Mouse (Mus musculus) lung, adult 2 months (tissue): ENCODE data around the gene Col25a1.

Experiments used
- CTCF ChIP-seq: fragments of 200-500 bp; IDR thresholded peaks from 2 replicates; pipeline ENCODE4 v1.5.1; 2011; ENCODE audit warnings: mild to moderate bottlenecking, low read length, control low read depth; ENCODE audit not compliant: insufficient read depth
- POLR2A ChIP-seq: fragments of 200-500 bp; IDR thresholded peaks from 2 replicates; pipeline ENCODE4 v1.6.1; 2011; ENCODE audit warnings: low read depth, mild to moderate bottlenecking, control low read depth, low read length, borderline replicate concordance; ENCODE audit errors: extremely low read depth

GRCm38 (mm10) chr3:130241924-130242323, 110.6 kb downstream of the Col25a1 start:
- TF ChIP-seq CTCF (no peak), POLR2A (no peak)
